Mouse (Mus musculus): ENCODE measurements around the gene Aifm2.

Gene Aifm2

DNA sequence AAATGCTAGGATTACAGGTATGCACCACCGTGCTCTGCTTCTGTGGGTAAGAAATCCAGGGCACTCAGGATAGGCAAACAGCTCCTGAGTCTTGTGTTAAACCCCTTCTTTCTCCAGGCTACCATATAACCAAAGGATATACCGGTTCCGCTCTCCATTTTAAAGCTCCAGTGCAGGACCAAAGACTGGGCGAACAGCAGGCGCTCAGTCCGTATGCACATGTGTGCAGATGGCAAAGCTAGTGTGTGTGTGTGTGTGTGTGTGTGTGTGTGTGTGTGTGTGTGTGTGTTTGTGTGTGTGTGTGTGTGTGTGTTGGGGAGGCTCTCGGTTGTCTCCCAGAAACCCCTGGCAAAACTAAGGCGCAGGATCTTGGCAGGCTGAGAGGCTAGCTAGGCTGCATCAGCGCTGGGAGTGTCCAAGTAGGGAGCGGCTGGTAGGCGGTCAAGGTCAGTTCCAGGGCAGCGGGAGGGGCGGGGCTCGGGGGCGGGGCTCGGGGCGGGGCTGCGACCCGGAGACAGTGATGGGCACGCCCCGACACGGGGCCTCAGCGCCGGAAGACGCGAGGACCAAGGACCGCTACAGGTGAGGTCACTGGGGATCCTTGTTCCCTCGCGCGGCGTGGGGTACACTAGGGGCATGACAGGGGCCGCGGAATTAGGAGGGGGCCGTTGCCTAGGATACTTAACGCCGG is at the start of gene Aifm2:
Aifm2 (plus strand) TSS at position 493 of the 691 bp plus-strand sequence.
- DNase-seq (ENCODE audit: low spot score), result no peak

GRCm38 (mm10) chr10:61665651-61666050 is 49.4 kb upstream of the Aifm2 start:
- DNase-seq (ENCODE audit: low spot score), result no peak

GRCm38 (mm10) chr10:61669289-61669688 is 45.8 kb upstream of the Aifm2 start:
- no peak for DNase-seq (ENCODE audit: low spot score)

DNA sequence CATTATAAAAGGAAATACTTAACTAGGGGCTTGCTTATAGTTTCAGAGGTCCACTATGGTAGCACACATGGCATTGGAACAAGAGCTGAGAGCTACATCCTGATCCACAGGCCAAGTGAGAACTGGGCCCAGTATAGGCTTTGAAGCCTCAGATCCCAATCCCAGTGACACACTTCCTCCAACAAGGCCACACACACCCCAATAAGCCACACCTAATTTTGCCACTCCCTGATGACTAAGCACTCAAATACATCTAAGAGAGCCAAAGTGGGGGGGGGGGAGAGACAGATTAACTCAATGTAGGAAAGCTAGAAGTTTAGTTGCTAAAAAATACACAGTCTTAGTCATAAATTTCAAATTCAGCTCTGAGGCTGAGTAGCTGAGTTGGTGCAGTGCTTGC is 45.2 kb upstream of the Aifm2 start:
- DNase-seq (ENCODE audit: low spot score), result no peak

DNA sequence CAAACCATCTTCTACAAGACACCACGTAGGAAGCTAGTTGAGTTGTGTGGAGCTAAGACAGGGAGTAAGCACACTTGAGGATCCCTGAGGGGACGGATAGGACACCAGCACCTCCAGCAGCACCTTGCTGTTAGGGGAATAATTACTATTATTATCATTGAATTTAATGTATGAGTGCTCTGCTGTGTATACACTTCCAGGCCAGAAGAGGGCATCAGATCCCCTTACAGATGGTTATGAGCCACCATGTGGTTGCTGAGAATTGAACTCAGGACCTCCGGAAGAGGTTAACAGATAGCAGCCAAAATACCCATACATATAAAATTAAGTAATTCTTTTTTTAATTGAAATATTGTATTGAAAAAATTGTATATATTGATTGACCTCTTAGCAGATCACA is 44.3 kb upstream of the Aifm2 start:
- DNase-seq (ENCODE audit: low spot score), result no peak

- no peak for DNase-seq (ENCODE audit: low spot score)
Measured at GRCm38 (mm10) chr10:61675935-61676334, 39.1 kb upstream of the Aifm2 start.

DNA sequence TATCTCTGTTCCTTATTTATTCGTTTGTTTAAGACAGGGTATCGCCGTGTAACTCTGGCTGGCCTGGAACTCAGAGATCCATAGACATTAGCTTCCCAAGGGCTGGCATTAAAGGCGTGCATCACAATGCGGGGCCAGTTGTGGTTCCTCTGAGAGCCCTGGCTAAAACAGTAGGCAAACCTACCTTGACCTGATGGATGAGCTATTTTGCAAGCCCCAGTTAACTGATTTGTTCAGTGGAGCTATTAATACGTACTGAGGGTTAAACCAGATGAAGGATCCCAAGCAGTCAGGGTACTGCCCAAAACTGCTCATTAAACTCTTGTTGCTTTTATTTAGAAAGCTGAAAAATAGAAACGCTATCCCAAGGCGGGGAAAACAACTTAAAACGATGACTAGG is 35.5 kb upstream of the Aifm2 start:
- no peak for DNase-seq (ENCODE audit: low spot score)

- peak; percentile 98 for DNase-seq (ENCODE audit: low spot score)
Measured at GRCm38 (mm10) chr10:61680015-61680913, 34.8 kb upstream of the Aifm2 start, which contains the start of gene Sar1a. TSS of gene Sar1a (plus strand) at chr10:61680299.

- DNase-seq (ENCODE audit: low spot score), result no peak
Measured at GRCm38 (mm10) chr10:61689405-61689804, 25.7 kb upstream of the Aifm2 start.

DNA sequence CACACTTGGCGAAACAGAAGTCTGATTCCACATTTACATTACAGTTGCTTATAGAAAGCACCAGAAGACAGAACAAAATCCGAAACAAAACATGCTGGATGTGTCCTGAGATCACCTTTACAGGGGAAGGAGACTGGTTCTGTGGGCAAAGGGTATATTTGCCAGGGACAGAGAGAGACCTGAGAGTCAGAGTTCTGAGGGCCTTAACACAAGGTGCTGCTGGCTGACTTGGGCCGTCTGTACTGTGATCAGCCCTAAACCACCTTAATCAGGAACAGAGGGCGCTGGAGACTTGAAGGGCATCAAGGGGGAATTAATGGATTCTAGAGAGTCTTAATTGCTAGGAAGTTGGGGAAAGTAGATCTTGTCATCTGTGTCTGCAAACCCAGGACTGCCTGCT is 21.5 kb upstream of the Aifm2 start:
- no peak for DNase-seq (ENCODE audit: low spot score)

DNA sequence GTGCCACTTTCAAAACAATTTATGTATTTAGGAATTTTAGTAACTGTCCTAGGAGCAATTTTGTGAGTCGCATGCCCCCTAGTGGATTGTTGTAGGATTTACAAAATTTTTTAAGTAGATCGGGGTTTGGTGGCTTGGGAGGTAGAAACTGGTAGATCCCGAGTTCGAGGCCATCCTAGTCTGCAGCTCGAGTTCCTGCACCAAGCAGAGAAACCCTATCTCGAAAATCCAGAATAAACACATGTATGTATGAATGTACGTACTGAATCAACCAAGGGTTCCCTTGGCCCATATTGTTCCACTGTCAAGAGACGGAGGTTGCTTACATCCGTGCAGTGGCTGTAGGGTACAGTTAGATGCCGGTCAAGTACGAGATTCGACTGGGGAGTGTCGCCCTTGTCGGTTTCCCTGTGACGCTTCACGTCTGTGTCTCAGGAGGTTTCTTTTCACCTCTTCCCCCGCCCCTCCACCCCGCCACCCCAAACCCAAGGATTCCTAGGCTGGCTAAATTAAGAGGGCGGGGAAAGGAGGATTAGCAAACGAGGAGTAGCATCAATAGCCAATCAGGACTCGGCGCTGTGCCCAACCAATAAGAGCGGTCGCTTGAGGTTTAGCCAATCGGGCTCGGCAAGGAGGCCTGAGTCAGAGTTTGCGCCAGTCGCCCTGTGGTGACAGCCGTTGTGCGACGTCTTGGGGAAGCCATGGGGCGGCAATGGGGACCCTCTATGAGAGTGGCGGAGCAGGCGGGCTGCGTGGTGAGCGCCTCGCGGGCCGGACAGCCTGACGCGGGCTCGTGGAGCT is 20.0 kb upstream of the Aifm2 start, which contains the start of gene Tysnd1:
Tysnd1 (plus strand) TSS at position 645 of the 801 bp plus-strand sequence.
- DNase-seq (ENCODE audit: low spot score), result peak; percentile 97

GRCm38 (mm10) chr10:61695703-61696559 is 19.1 kb upstream of the Aifm2 start:
- DNase-seq (ENCODE audit: low spot score), result no peak

- DNase-seq (ENCODE audit: low spot score), result no peak
Measured at GRCm38 (mm10) chr10:61696560-61696823, 18.6 kb upstream of the Aifm2 start.

- no peak for DNase-seq (ENCODE audit: low spot score)
Measured at GRCm38 (mm10) chr10:61697028-61697427, 18.0 kb upstream of the Aifm2 start.

GRCm38 (mm10) chr10:61704663-61705062 is 10.4 kb upstream of the Aifm2 start:
- no peak for DNase-seq (ENCODE audit: low spot score)

GRCm38 (mm10) chr10:61706412-61707375 is 8.4 kb upstream of the Aifm2 start:
- DNase-seq (ENCODE audit: low spot score), result no peak

GRCm38 (mm10) chr10:61713601-61714000 is 1.5 kb upstream of the Aifm2 start:
- DNase-seq (ENCODE audit: low spot score), result no peak

DNA sequence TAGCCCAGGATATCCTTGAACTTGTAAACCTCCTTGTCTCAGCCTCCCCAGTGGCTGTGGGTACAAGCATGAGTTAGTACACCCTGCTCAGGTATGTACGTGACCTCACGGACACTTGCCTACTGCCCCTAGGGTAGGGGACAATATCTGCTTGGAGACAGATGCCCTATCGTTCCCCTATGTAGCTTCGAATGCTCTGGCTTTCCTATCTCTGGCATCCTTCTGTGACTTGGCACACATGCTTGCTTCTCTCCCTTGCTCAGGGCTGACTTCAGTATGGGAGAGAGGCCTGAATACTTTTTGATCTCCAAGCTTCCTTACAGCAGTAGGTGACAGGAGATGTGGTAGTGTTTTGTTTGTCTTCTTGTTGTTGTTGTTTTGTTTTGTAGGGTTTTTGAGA is 917 bp upstream of the Aifm2 start:
- no peak for DNase-seq (ENCODE audit: low spot score)

- no peak for DNase-seq (ENCODE audit: low spot score)
Measured at GRCm38 (mm10) chr10:61715462-61715837, 387 bp downstream of the Aifm2 start.
